Mouse (Mus musculus) midbrain, embryonic 12.5 days (tissue): Measurements from ENCODE around the gene Ntn1. TPM values are rescaled to one million over a fixed set of nuclear protein-coding genes. Genes with fewer than 3 reads are reported as not detected.

Experiments
- ATAC-seq: fragments of 200-750 bp; cut with Nextera tagmentation; 2 replicates; pipeline ENCODE4 v1.8.0; 2017; ENCODE audit warnings: low read depth, moderate TSS enrichment, moderate library complexity; ENCODE audit not compliant: low FRiP score
- H3K27ac ChIP-seq: fragments of 300-500 bp; sonication (generic); replicated peaks from 2 replicates; pipeline ENCODE4 v1.5.1; 2016; ENCODE audit warnings: mild to moderate bottlenecking
- H3K27me3 ChIP-seq: fragments of 300-500 bp; sonication (generic); 2 replicates; pipeline ENCODE4 v1.6.1; 2016; ENCODE audit warnings: mild to moderate bottlenecking
- H3K36me3 ChIP-seq: fragments of 300-500 bp; sonication (generic); 2 replicates; pipeline ENCODE4 v1.6.1; 2016
- H3K4me1 ChIP-seq: fragments of 300-500 bp; sonication (generic); 2 replicates; pipeline ENCODE4 v1.6.1; 2016
- H3K4me2 ChIP-seq: fragments of 300-500 bp; sonication (generic); replicated peaks from 2 replicates; pipeline ENCODE4 v1.6.1; 2016; ENCODE audit warnings: mild to moderate bottlenecking, moderate library complexity
- H3K4me3 ChIP-seq: fragments of 300-500 bp; sonication (generic); 2 replicates; pipeline ENCODE4 v1.5.1; 2016; ENCODE audit warnings: mild to moderate bottlenecking
- H3K9ac ChIP-seq: fragments of 300-500 bp; sonication (generic); replicated peaks from 2 replicates; pipeline ENCODE4 v1.6.1; 2016; ENCODE audit warnings: mild to moderate bottlenecking, moderate library complexity
- H3K9me3 ChIP-seq: fragments of 300-500 bp; sonication (generic); 2 replicates; pipeline ENCODE4 v1.6.1; 2016; ENCODE audit warnings: mild to moderate bottlenecking
- WGBS: fragments of 180-500 bp; shearing (Covaris S2); methylation state at CpG from one replicate; pipeline ENCODE4 v1.1.7; 2016; 5-methylcytosine and 5-hydroxymethylcytosine counted together
- polyA plus RNA-seq: library from polyadenylated mRNA; unstranded; fragments of >200 nt; fragmentation: Nextera tagmentation; extraction: Ambion mirVana; gene quantifications from 2 replicates; pipeline ENCODE4 v1.2.1, GENCODE M21; 2016

Ntn1 gene
- polyA plus RNA-seq, 1 experiment from 2014 or later: 34.6 TPM

DNA sequence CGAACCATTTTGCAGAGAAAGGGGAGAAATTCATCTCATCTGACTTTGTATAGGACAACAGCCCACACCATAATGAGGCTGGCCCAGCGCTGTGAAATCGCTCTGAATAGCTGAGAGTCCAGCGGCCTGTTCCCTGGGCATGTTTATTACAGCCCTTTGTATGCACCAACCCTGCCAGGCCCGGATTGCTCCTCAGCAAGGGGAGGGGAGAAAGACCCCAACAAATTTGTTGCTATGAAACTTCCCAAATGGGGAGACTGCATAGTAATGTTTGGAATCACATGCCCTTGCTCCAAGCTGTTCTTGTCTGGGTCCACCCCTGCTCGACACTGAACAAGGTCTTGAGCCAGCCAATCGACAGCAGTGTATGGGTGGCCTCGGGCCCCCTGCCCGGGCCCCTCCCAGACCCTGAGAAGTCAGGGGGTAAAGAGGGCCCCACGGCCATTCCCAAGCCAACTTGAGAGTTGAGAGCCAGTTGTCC lies 126.3 kb downstream of the Ntn1 start:
- Histone ChIP-seq H3K36me3 (no peaks in the 10 kb centered on the region), H3K27me3 (peaks cover 78% of the 10 kb centered on the region), H3K4me2 (peak overlapping the region; percentile 32), H3K4me3 (no peak overlapping the region), H3K9me3 (no peaks in the 10 kb centered on the region), H3K4me1 (peaks cover 51% of the 10 kb centered on the region), H3K27ac (peak overlapping the region; percentile 84), H3K9ac (no peak overlapping the region)
- ATAC-seq: peak; percentile 92
- WGBS: 17% methylated on average over 10 of the region's 10 CpGs

DNA sequence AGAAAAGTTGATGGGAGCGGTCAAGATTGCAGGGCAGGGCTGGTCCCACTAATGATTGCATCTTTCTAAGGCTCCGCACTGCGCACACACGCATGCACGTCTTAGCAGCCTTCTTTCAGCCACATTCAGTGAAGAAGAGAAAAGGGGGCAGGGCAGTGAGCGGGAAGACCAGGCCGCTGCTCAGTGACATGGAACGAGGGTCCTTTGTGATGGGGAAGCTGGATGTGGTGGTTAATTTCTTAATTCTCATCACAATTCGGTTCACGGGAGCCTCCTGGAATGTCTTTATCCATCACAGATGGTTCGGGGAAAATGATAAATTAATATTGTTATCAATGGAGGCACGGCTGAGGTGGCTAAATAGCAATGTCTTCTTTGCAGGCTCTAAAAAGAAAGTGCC lies 126.8 kb downstream of the Ntn1 start:
- ATAC-seq: peak; percentile 59
- H3K4me1 ChIP-seq: peaks cover 46% of the 10 kb centered on the region
- 16% methylated on average over 12 of the region's 12 CpGs for WGBS
- H3K36me3 ChIP-seq: no peaks in the 10 kb centered on the region
- no peak overlapping the region for H3K9ac ChIP-seq
- no peak overlapping the region for H3K4me3 ChIP-seq
- no peaks in the 10 kb centered on the region for H3K9me3 ChIP-seq
- H3K27ac ChIP-seq: peak overlapping the region; percentile 84
- peak overlapping the region; percentile 32 for H3K4me2 ChIP-seq
- peaks cover 74% of the 10 kb centered on the region for H3K27me3 ChIP-seq

DNA sequence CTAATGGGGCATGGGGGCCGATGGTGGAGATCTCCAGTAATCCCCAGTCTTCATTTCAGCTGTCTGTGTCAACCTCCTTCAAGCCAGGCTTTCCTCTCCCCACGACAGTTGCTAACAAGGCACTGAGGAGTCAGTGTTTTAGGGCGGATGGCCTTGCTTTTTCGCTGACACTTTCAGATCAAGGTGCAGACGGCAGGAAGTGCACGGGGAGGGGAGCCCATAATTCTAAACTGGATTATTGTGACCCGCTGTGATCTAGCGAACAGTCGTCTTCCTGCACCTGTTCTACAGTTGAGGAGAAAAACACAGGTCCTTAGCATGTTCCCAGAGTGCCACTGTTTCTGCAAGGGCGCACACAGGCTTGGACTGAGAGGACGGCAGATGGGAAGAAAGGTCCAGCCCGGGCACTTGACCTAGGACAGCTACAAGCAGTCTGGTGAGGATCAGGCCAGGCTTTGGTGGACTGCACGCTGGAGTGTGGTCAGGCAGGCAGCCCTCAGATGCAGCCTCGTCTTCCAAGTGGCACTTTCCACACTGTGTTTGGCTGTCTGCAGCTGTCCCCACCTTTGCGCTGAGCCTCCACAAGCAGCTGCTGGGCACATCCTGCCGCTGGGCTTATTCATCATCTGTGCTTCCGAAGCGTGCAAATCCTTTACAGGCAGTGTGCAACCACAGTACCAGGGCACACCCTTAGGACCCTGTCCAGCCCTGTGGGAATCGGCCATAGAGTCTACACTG lies 129.7 kb downstream of the Ntn1 start:
- Histone ChIP-seq H3K4me3 (no peak overlapping the region), H3K36me3 (no peaks in the 10 kb centered on the region), H3K4me1 (peaks cover 44% of the 10 kb centered on the region), H3K9me3 (no peaks in the 10 kb centered on the region), H3K27ac (0 out of 2 replicates have a peak overlapping the region, but pooled peaks have one; percentile 3), H3K4me2 (no peak overlapping the region), H3K9ac (0 out of 2 replicates have a peak overlapping the region, but pooled peaks have one; percentile 11), H3K27me3 (peaks cover 62% of the 10 kb centered on the region)
- 67% methylated on average over 19 of the region's 19 CpGs for WGBS
- no peak for ATAC-seq

DNA sequence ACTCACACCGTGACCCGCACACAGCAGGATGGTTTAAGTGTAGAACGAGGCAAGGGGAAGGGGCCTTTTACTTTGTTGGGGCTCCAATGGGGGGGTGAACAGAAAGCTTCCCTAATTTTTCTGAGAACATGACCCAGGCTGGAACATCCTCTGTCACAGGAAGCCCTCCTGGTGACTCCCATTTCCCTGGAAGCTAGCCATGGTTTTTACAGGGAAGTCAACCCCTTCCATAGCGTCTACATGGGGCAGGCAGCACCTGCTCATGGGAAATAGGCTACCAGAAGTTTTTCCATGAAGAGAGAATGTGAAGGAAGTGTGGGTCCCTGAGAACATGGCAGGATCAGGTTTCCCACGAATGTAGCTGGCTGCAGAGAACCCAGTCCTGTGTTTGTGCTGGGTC lies 136.3 kb downstream of the Ntn1 start:
- Histone ChIP-seq H3K9me3 (no peaks in the 10 kb centered on the region), H3K4me3 (no peak overlapping the region), H3K27me3 (peaks cover 44% of the 10 kb centered on the region), H3K9ac (no peak overlapping the region), H3K4me2 (no peak overlapping the region), H3K27ac (no peak overlapping the region), H3K36me3 (0 out of 2 replicates have a peak, but pooled peaks cover 5% of the 10 kb centered on the region), H3K4me1 (no peaks in the 10 kb centered on the region)
- WGBS: 88% methylated on average over 5 of the region's 5 CpGs
- ATAC-seq: no peak

DNA sequence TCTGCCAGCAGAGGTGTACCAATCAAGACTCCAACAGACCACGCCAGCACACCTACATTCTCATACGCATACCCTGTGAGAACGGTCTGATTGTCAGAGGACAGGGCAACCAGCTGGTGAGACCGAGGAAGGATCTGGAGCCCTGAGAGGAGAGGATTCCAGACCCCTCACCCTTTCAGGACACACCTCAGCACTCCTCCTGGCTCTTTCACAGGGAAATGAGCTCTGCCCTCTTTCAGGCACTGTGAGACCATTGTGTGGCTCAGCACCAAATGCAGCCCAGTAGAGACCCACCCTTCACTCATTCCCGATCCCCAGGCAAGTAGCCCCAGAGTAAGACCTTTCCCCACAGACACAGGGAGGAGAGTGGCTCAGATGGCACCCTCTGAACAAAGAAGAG lies 137.5 kb downstream of the Ntn1 start:
- ATAC-seq: no peak
- Histone ChIP-seq H3K9ac (no peak overlapping the region), H3K36me3 (peaks cover 5% of the 10 kb centered on the region; the same call in 1 of the 2 replicates), H3K4me2 (no peak overlapping the region), H3K4me1 (no peaks in the 10 kb centered on the region), H3K9me3 (no peaks in the 10 kb centered on the region), H3K27me3 (peaks cover 49% of the 10 kb centered on the region), H3K27ac (no peak overlapping the region), H3K4me3 (no peak overlapping the region)
- whole genome bisulfite sequencing: 85% methylated on average over 5 of the region's 5 CpGs

DNA sequence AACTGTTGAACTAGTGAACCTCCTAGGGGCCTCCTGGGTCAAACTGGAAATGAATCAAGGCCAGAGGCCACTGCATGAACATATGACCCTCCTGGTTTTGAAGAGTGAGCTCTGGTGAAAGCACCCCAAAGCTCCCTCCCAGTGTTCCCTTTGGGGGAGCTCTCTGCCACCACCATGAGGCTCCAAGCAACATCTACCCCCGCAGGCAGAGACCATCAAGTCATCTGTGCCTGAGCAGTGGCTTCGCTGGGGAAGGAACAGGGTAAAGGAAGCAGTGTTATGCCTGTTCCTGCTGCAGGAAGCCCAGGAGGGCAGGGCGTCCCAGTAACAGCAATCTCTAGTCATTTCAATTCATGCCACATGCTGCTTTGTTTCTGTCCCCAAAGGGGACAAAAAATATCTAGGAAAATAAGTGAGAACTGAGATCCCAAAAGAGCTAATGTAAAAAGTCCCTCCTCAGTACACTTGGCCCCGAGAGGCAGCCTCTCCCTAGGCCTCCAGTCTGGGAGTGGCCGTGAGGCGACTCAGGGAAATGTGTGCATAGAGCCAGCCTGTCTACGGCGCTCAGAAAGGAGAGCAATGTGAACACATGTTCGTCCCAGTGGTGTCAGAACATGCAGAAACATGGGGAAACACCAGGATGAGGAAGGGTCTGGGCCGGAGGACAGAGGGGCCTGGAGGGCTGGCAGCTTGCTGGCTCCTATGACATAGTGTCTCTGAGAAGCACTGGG lies 139.3 kb downstream of the Ntn1 start:
- peaks cover 13% of the 10 kb centered on the region; the same call in 1 of the 2 replicates for H3K36me3 ChIP-seq
- 0 out of 2 replicates have a peak, but pooled peaks cover 3% of the 10 kb centered on the region for H3K4me1 ChIP-seq
- no peak overlapping the region for H3K9ac ChIP-seq
- 79% methylated on average over 10 of the region's 10 CpGs for WGBS
- no peaks in the 10 kb centered on the region for H3K9me3 ChIP-seq
- no peak for ATAC-seq
- no peak overlapping the region for H3K4me2 ChIP-seq
- peaks cover 44% of the 10 kb centered on the region for H3K27me3 ChIP-seq
- no peak overlapping the region for H3K27ac ChIP-seq
- no peak overlapping the region for H3K4me3 ChIP-seq

DNA sequence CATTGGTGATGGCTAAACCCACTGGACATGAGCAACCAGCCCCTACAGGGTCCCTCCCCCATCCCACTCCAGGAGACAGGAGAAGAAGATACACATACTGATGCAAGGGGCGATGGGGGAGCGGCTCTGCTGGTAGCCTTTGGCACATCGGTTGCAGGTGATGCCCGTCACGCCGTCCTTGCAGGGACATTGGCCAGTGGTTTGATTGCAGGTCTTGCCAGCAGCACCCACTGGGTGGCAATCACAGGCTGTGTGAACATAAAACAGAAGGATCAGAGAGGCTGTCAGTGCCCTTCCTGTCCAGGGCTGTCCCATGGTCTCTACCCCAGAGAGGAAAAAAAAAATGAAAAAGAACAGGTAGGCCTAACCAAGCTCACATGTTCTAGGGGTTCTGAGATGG lies 140.2 kb downstream of the Ntn1 start:
- H3K9me3 ChIP-seq: no peaks in the 10 kb centered on the region
- H3K27ac ChIP-seq: no peak overlapping the region
- H3K36me3 ChIP-seq: peaks cover 18% of the 10 kb centered on the region; the same call in 1 of the 2 replicates
- no peak for ATAC-seq
- H3K9ac ChIP-seq: no peak overlapping the region
- 0 out of 2 replicates have a peak, but pooled peaks cover 3% of the 10 kb centered on the region for H3K4me1 ChIP-seq
- no peak overlapping the region for H3K4me2 ChIP-seq
- H3K4me3 ChIP-seq: no peak overlapping the region
- 100% methylated on average over 6 of the region's 6 CpGs for WGBS
- peaks cover 41% of the 10 kb centered on the region for H3K27me3 ChIP-seq

DNA sequence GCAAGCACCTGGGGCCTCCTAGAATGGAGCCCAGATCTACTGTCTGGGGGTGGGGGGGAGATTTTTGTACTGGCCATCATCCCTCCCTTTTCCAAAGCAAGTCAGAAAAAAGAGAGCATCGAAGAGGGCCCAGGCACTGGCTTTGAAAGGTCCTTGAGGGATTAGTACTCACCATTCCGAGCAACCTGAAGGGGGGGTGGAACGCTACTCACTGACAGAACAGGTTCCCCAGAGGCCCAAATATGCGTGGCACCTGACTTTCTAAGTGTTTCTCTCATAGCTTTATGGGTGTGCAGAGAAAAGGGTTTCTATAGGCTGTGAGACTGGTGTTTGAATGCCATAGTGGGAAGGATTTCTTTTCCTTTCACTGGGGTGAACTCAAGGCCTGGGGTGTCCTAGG lies 142.1 kb downstream of the Ntn1 start:
- no peaks in the 10 kb centered on the region for H3K9me3 ChIP-seq
- no peak overlapping the region for H3K27ac ChIP-seq
- peaks cover 18% of the 10 kb centered on the region; the same call in 1 of the 2 replicates for H3K36me3 ChIP-seq
- 67% methylated on average over 4 of the region's 4 CpGs for WGBS
- no peak overlapping the region for H3K4me3 ChIP-seq
- no peak overlapping the region for H3K9ac ChIP-seq
- H3K4me2 ChIP-seq: no peak overlapping the region
- ATAC-seq: no peak
- H3K4me1 ChIP-seq: 0 out of 2 replicates have a peak, but pooled peaks cover 3% of the 10 kb centered on the region
- peaks cover 28% of the 10 kb centered on the region for H3K27me3 ChIP-seq

DNA sequence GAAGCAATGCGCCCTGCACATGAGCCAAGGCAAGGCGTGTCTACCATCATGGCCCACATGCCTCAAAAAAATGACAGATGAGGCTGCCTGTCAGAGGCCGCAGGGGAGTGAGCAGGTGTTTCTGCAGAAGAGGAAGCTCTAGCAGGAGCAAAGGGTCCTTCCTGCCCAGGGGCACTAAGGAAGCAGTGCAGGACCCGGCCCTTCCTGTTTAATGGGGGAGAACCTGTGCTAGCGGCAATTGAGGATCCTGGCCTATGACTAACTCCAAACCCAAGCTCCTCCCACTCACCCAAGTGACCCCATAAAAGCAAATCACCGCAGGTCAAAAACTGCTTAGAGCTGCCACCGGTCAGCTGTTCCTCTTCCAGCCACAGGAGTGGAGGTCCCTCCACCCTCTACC lies 147.1 kb downstream of the Ntn1 start:
- Histone ChIP-seq H3K27ac (no peak overlapping the region), H3K4me1 (0 out of 2 replicates have a peak, but pooled peaks cover 3% of the 10 kb centered on the region), H3K36me3 (peaks cover 12% of the 10 kb centered on the region; the same call in 1 of the 2 replicates), H3K9me3 (no peaks in the 10 kb centered on the region), H3K27me3 (peaks cover 24% of the 10 kb centered on the region), H3K9ac (no peak overlapping the region), H3K4me3 (no peak overlapping the region), H3K4me2 (no peak overlapping the region)
- 91% methylated on average over 7 of the region's 7 CpGs for WGBS
- no peak for ATAC-seq

DNA sequence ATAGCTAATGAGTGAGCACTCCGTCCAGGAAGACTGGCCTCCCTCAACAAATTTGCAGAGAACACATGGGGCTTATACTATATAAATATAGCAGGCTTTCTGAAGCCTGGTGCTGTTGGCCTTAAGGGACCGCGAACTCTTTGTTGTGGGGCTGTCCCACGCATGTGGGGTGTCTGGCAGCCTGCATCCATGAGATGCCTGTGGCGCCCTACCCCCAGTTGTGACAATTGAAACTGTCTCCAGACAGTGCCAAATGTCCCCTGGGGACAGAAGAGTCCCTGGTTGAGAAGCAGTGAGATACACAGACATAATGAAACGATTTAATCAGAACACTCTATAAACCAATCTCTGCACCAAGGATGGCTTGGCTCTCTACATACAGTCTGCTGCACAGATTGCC lies 150.5 kb downstream of the Ntn1 start:
- no peaks in the 10 kb centered on the region for H3K9me3 ChIP-seq
- no peaks in the 10 kb centered on the region for H3K36me3 ChIP-seq
- H3K4me3 ChIP-seq: no peak overlapping the region
- WGBS: 74% methylated on average over 6 of the region's 6 CpGs
- peak overlapping the region; percentile 54; the same call in 1 of the 2 replicates for H3K27ac ChIP-seq
- H3K9ac ChIP-seq: no peak overlapping the region
- no peak for ATAC-seq
- no peak overlapping the region for H3K4me2 ChIP-seq
- peaks cover 8% of the 10 kb centered on the region; the same call in 1 of the 2 replicates for H3K4me1 ChIP-seq
- H3K27me3 ChIP-seq: peaks cover 43% of the 10 kb centered on the region

DNA sequence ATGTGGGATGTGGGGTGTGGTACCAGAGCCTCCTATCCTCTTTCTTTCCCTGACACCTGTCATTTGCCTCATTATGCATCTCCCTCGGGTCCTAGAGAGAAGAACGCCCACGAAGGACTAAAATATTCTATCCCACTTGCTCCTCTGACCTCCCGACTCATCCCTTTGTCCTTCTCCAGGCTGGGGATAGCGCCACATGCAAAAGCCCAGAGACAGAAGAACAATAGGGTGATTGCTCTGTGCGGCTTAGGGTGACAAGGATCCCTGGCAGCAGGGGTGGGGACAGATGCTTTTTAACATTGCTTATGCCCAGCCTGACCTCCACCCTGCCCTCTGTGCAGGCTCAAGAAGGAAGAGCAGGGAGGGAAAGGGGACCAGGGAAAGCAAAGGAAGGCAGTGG lies 152.7 kb downstream of the Ntn1 start:
- Histone ChIP-seq H3K9ac (no peak overlapping the region), H3K4me1 (peaks cover 23% of the 10 kb centered on the region), H3K9me3 (no peaks in the 10 kb centered on the region), H3K4me2 (no peak overlapping the region), H3K27ac (0 out of 2 replicates have a peak overlapping the region, but pooled peaks have one; percentile 35), H3K4me3 (no peak overlapping the region), H3K36me3 (no peaks in the 10 kb centered on the region), H3K27me3 (peaks cover 46% of the 10 kb centered on the region)
- no peak for ATAC-seq
- 17% methylated on average over 6 of the region's 6 CpGs for WGBS

DNA sequence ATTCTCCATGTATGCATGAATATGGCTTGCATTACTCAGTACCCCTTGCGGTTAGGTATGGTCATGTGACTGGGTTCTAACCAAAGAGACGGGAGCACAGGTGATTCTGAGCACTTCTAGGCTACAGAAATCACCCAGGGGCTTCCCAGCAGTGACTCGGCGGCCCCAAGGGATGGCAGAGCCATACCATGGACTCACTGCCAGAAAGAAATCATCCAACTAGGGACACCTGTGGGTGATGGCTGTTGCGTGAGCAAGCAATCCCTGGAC lies 155.7 kb downstream of the Ntn1 start:
- Histone ChIP-seq H3K9me3 (no peaks in the 10 kb centered on the region), H3K27ac (no peak overlapping the region), H3K36me3 (no peaks in the 10 kb centered on the region), H3K4me1 (peaks cover 23% of the 10 kb centered on the region), H3K4me3 (no peak overlapping the region), H3K9ac (no peak overlapping the region), H3K27me3 (peaks cover 72% of the 10 kb centered on the region), H3K4me2 (no peak overlapping the region)
- WGBS: 93% methylated on average over 5 of the region's 5 CpGs
- ATAC-seq: no peak
